Mouse (Mus musculus) embryo, embryonic 11.5 days (tissue): ENCODE results near the gene Kidins220.
A peak's percentile ranks its signal among the peaks of the same experiment; 100 is the strongest.

ENCODE experiments used
- DNase-seq: peaks from one replicate; pipeline ENCODE4 v3.0.0-alpha.2; 2012; ENCODE audit warnings: low read depth, low spot score

Gene Kidins220

GRCm38 (mm10) chr12:25089433-25089832 is 114.7 kb downstream of the Kidins220 start:
- DNase-seq: no peak

- DNase-seq: peak; percentile 86
Measured at GRCm38 (mm10) chr12:25092027-25092704, 117.4 kb downstream of the Kidins220 start.

DNA sequence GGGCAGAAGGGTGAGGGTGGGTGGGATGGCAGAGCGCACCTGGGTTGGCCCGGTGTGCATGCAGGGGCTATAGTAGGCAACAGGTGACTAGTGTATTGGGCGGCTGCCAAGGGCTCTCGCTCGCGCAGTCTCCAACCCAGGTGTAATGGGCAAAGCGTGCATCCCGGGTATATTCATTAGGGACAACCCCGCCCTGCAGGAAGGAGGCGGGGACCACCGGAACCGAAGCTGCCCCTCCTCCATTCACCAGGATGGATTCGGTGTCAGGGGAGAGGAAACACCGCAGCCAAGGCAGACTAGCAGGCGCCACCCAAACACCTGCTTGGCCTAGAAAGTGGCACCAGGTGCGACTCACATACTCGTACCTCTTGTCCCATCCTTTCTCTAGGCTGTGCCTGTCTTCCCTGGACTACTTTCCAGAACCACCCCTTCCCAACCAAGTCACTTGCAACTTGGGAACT is 118.1 kb downstream of the Kidins220 start:
- DNase-seq: peak; percentile 46

- DNase-seq: no peak
Measured at GRCm38 (mm10) chr12:25093241-25093774, 118.6 kb downstream of the Kidins220 start.

GRCm38 (mm10) chr12:25094621-25095521 is 120.1 kb downstream of the Kidins220 start:
- DNase-seq: no peak

DNA sequence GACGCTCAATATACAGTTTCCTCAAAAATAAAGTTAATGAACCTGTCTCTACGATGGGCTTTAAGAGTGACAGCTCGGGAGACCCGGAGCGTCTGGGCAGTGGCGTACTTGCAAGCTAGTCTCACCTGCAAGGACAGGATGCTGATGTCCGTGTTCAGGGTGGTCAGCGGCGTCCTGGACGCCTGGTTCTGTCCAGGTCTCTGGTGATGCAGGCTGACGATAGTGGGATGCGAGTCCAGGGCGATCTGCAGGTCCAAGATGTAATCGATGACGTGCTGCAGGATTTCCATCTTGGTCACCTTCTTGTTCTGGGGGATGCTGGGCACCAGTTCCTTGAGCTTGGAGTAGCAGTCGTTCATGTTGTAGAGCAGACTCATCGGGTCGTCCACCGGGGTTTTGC is 120.8 kb downstream of the Kidins220 start:
- no peak for DNase-seq

DNA sequence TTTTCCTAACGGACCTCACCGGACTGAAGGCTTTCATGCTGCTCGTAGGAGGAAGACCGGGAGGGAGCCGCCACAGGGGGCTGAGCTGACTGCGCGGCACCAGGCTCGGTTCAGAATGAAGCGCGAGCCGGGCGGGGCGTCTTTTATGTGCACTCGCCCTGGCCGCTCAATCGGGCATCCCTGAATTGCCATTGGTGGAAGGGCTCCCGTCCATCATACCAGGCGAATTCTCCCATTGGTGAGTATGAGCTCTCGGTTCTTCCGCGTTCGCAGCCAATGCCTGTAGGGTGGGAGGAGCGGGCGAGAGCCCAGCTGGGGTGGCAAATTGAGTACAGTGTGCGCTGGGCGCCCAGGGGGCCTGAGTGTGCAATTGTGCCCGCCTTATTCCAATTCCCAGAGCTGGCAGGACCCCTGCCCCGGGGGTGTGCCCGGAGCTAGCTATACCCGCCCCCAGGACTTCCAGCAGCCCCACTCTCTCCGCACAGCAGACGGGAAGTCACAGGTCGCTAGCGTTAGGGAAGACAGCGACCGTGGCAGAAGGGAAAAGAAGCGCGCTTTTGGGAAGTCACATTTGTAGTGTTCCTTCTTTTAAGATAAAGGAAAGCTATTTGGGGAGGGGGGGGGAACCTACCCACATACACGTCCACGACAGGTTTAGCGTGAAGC is 121.4 kb downstream of the Kidins220 start:
- peak; percentile 93 for DNase-seq

GRCm38 (mm10) chr12:25096640-25097051 is 121.9 kb downstream of the Kidins220 start:
- no peak for DNase-seq

GRCm38 (mm10) chr12:25097052-25097209 is 122.2 kb downstream of the Kidins220 start, which contains the start of gene Id2:
Gene Id2, minus strand, starts transcription at chr12:25097140.
- DNase-seq: no peak

- DNase-seq: peak; percentile 29
Measured at GRCm38 (mm10) chr12:25097210-25098160, 122.8 kb downstream of the Kidins220 start.

GRCm38 (mm10) chr12:25098161-25098550 is 123.4 kb downstream of the Kidins220 start:
- no peak for DNase-seq

DNA sequence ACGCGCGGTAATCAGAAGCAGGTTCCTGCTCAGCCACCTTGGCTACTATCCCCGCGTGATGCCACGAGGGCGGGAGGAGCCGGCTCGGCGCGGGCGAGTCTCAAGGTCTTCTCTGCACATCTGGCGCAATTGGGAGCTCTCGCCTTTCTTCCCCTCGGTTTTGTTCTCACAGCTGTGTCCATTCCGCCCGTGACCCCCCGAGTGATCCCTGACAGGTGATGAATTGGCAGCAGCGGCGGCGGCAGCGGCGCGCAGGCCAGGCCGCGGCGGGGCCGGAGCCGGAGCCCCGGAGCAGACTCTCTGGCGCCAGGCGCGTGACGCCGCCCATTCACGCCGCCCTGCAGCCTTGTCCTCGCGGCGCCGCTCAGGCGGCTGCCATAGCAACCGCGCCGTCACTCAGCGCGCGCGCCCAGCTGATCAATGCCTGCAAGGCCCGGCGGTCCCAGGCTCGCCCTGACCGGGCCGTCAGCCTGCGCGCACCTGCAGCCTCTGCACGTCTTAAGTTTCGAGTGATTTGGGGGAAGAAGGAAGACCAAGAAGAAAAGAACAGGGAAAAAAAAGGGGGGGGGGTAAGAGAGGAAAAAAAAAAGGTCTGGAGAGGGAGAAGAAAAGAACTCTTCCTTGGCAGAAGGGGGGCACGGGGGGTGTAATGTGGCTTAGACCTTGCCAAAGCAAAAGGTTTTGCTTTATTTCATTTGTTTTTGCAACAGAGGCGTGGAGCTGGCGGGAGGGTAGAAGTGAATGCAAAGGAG is 124.0 kb downstream of the Kidins220 start:
- DNase-seq: peak; percentile 91

DNA sequence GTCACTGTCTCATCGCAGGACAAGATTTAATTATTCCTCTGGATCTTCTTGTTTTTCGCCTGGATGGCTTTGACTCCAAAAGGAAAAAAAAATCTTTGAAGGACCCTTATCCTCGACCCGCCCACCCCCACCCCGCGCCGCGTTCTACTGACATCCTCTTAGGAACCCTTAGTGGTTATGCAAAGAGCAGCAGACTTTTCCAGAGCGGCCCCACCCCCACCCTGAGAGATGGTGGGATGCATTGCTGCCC is 124.5 kb downstream of the Kidins220 start:
- no peak for DNase-seq

GRCm38 (mm10) chr12:25099563-25100408 is 125.1 kb downstream of the Kidins220 start:
- DNase-seq: no peak

DNA sequence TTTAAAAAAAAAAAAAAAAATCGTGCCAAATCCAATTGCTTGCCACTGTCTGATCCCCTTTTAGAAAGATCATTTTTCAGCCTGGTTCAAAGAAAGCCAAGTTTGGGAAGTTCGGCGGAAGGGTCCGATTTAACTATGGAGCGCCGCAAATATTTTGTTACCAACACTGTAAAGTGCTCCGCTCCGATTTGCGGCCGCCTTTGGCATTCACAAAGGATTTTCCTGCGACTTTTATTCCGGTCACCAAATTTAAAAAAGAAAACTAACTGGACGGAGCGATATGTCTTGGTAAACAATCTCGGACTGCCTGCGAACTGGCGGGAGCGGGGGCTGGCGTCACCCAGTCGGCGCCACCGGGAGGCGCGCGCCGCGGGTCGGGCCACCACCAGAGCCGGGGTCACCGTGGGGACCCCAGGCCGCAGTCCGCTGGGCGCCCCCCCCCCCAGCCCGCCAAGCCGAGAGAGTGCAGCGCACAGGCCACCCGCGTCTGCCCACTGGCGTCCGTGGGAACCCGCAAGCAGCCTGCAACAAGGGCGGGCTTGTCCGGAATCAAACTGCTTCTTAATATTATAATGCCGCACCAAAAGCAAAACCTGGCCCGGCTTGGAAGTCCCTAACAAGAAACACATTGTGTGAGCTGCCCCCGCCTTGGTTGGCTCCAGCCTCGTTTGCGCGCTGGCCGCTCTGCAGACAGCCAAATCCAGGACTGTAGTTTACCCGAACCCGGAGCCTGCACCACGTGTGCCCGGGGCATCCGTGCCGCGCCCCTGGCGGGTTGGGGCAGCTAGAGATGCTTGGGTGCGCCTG is 125.9 kb downstream of the Kidins220 start:
- DNase-seq: no peak

DNA sequence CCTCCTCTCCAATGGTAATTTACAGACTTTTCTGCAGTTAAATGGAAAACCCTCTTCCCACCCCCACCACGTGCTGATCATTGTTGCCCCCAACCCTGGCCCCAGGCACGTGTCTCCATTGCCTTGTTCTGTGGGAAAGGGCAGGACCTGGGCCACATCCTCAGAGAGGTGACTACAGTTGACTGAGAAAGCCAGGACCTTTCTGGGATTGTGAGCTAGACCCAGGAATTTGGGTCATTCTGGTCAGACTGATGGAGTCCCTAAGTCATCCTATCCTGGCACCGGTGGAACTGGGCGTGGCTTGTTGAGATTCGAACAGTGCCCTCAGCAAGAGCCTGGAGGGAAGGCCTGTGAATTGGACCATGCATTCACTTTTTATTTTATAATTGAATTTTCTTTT is 126.7 kb downstream of the Kidins220 start:
- DNase-seq: no peak

- DNase-seq: no peak
Measured at GRCm38 (mm10) chr12:25103911-25104310, 129.2 kb downstream of the Kidins220 start.

GRCm38 (mm10) chr12:25104541-25104940 is 129.8 kb downstream of the Kidins220 start:
- DNase-seq: no peak

- no peak for DNase-seq
Measured at GRCm38 (mm10) chr12:25108865-25109264, 134.1 kb downstream of the Kidins220 start.
